Mouse (Mus musculus): ENCODE measurements around the gene Ldlrap1. TPM values are rescaled to one million over a fixed set of nuclear protein-coding genes. Genes with fewer than 3 reads are reported as not detected.

Gene Ldlrap1
- polyA plus RNA-seq, 1 experiment: 45.9 TPM

GRCm38 (mm10) chr4:134760281-134760680 is 7.5 kb downstream of the Ldlrap1 start:
- WGBS: 38% methylated on average over 6 of the region's 6 CpGs
- H3K4me1 ChIP-seq (ENCODE audit: control insufficient read depth, insufficient read depth, low read length): peaks cover 65% of the 10 kb centered on the region
- no peak overlapping the region for H3K4me3 ChIP-seq (replicated peaks; ENCODE audit: control insufficient read depth, low read depth, low read length)
- TF ChIP-seq POLR2A (IDR thresholded peaks at IDR 0.05; ENCODE audit: borderline replicate concordance, control insufficient read depth, low read depth, low read length) (no peak), CTCF (IDR thresholded peaks at IDR 0.05; ENCODE audit: control insufficient read depth, insufficient read depth, low read length) (no peak)
- peak overlapping the region; percentile 74 for H3K27ac ChIP-seq (ENCODE audit: control insufficient read depth, insufficient read depth, low read depth, low read length, poor library complexity)

GRCm38 (mm10) chr4:134759564-134759963 is 8.3 kb downstream of the Ldlrap1 start:
- no peak overlapping the region for H3K4me3 ChIP-seq (replicated peaks; ENCODE audit: control insufficient read depth, low read depth, low read length)
- TF ChIP-seq POLR2A (IDR thresholded peaks at IDR 0.05; ENCODE audit: borderline replicate concordance, control insufficient read depth, low read depth, low read length) (no peak), CTCF (IDR thresholded peaks at IDR 0.05; ENCODE audit: control insufficient read depth, insufficient read depth, low read length) (no peak; the same call in 1 of the 2 replicates)
- WGBS: 37% methylated on average over 7 of the region's 7 CpGs
- peak overlapping the region; percentile 74 for H3K27ac ChIP-seq (ENCODE audit: control insufficient read depth, insufficient read depth, low read depth, low read length, poor library complexity)
- H3K4me1 ChIP-seq (ENCODE audit: control insufficient read depth, insufficient read depth, low read length): peaks cover 67% of the 10 kb centered on the region

- peaks cover 62% of the 10 kb centered on the region for H3K4me1 ChIP-seq (ENCODE audit: control insufficient read depth, insufficient read depth, low read length)
- no peak overlapping the region for H3K4me3 ChIP-seq (replicated peaks; ENCODE audit: control insufficient read depth, low read depth, low read length)
- TF ChIP-seq CTCF (IDR thresholded peaks at IDR 0.05; ENCODE audit: control insufficient read depth, insufficient read depth, low read length): no peak
- TF ChIP-seq POLR2A (IDR thresholded peaks at IDR 0.05; ENCODE audit: borderline replicate concordance, control insufficient read depth, low read depth, low read length): no peak
- H3K27ac ChIP-seq (ENCODE audit: control insufficient read depth, insufficient read depth, low read depth, low read length, poor library complexity): peak overlapping the region; percentile 74
- 80% methylated on average over 14 of the region's 14 CpGs for WGBS
Observed at GRCm38 (mm10) chr4:134758922-134759321, 8.9 kb downstream of the Ldlrap1 start.

GRCm38 (mm10) chr4:134758367-134758766 is 9.5 kb downstream of the Ldlrap1 start:
- 51% methylated on average over 4 of the region's 4 CpGs for WGBS
- peak overlapping the region; percentile 44 for H3K27ac ChIP-seq (ENCODE audit: control insufficient read depth, insufficient read depth, low read depth, low read length, poor library complexity)
- peaks cover 62% of the 10 kb centered on the region for H3K4me1 ChIP-seq (ENCODE audit: control insufficient read depth, insufficient read depth, low read length)
- TF ChIP-seq POLR2A (IDR thresholded peaks at IDR 0.05; ENCODE audit: borderline replicate concordance, control insufficient read depth, low read depth, low read length): no peak
- no peak for TF ChIP-seq CTCF (IDR thresholded peaks at IDR 0.05; ENCODE audit: control insufficient read depth, insufficient read depth, low read length)
- H3K4me3 ChIP-seq (replicated peaks; ENCODE audit: control insufficient read depth, low read depth, low read length): no peak overlapping the region

- Histone ChIP-seq H3K27ac (ENCODE audit: control insufficient read depth, insufficient read depth, low read depth, low read length, poor library complexity) (peak overlapping the region; percentile 76), H3K4me3 (replicated peaks; ENCODE audit: control insufficient read depth, low read depth, low read length) (no peak overlapping the region), H3K4me1 (ENCODE audit: control insufficient read depth, insufficient read depth, low read length) (peaks cover 63% of the 10 kb centered on the region)
- 9% methylated on average over 7 of the region's 7 CpGs for WGBS
- TF ChIP-seq CTCF (IDR thresholded peaks at IDR 0.05; ENCODE audit: control insufficient read depth, insufficient read depth, low read length) (no peak), POLR2A (IDR thresholded peaks at IDR 0.05; ENCODE audit: borderline replicate concordance, control insufficient read depth, low read depth, low read length) (no peak)
Observed at GRCm38 (mm10) chr4:134756953-134757352, 10.9 kb downstream of the Ldlrap1 start.

- H3K4me1 ChIP-seq (ENCODE audit: control insufficient read depth, insufficient read depth, low read length): peaks cover 58% of the 10 kb centered on the region
- no peak for TF ChIP-seq CTCF (IDR thresholded peaks at IDR 0.05; ENCODE audit: control insufficient read depth, insufficient read depth, low read length)
- TF ChIP-seq POLR2A (IDR thresholded peaks at IDR 0.05; ENCODE audit: borderline replicate concordance, control insufficient read depth, low read depth, low read length): no peak
- H3K27ac ChIP-seq (ENCODE audit: control insufficient read depth, insufficient read depth, low read depth, low read length, poor library complexity): peak overlapping the region; percentile 91
Observed at GRCm38 (mm10) chr4:134754941-134755340, 12.9 kb downstream of the Ldlrap1 start.

GRCm38 (mm10) chr4:134754371-134754770 is 13.5 kb downstream of the Ldlrap1 start:
- 21% methylated on average over 10 of the region's 10 CpGs for WGBS
- peaks cover 54% of the 10 kb centered on the region for H3K4me1 ChIP-seq (ENCODE audit: control insufficient read depth, insufficient read depth, low read length)
- H3K27ac ChIP-seq (ENCODE audit: control insufficient read depth, insufficient read depth, low read depth, low read length, poor library complexity): peak overlapping the region; percentile 91
- TF ChIP-seq POLR2A (IDR thresholded peaks at IDR 0.05; ENCODE audit: borderline replicate concordance, control insufficient read depth, low read depth, low read length): no peak; the same call in 1 of the 2 replicates
- no peak for TF ChIP-seq CTCF (IDR thresholded peaks at IDR 0.05; ENCODE audit: control insufficient read depth, insufficient read depth, low read length)
- H3K4me3 ChIP-seq (replicated peaks; ENCODE audit: control insufficient read depth, low read depth, low read length): no peak overlapping the region

More at GRCm38 (mm10) chr4:134754941-134755340, 12.9 kb downstream of the Ldlrap1 start:
- WGBS: 65% methylated on average over 13 of the region's 13 CpGs
- H3K4me3 ChIP-seq (replicated peaks; ENCODE audit: control insufficient read depth, low read depth, low read length): no peak overlapping the region

GRCm38 (mm10) chr4:134753516-134754261 is 14.1 kb downstream of the Ldlrap1 start:
- 25% methylated on average over 17 of the region's 17 CpGs for WGBS
- peak; percentile 24; the same call in 1 of the 2 replicates for TF ChIP-seq POLR2A (IDR thresholded peaks at IDR 0.05; ENCODE audit: borderline replicate concordance, control insufficient read depth, low read depth, low read length)
- TF ChIP-seq CTCF (IDR thresholded peaks at IDR 0.05; ENCODE audit: control insufficient read depth, insufficient read depth, low read length): no peak
- peaks cover 47% of the 10 kb centered on the region for H3K4me1 ChIP-seq (ENCODE audit: control insufficient read depth, insufficient read depth, low read length)

More at GRCm38 (mm10) chr4:134753516-134754261, 14.1 kb downstream of the Ldlrap1 start:
- no peak overlapping the region for H3K4me3 ChIP-seq (replicated peaks; ENCODE audit: control insufficient read depth, low read depth, low read length)
- peak overlapping the region; percentile 91 for H3K27ac ChIP-seq (ENCODE audit: control insufficient read depth, insufficient read depth, low read depth, low read length, poor library complexity)
